Mouse (Mus musculus) ovary, postnatal 36 days (tissue): ENCODE results near the gene Supt16.

Experiments used
- DNase-seq: peaks from one replicate; pipeline ENCODE4 v3.0.0; 2022; ENCODE audit warnings: low spot score, mixed read lengths

The Supt16 gene

GRCm38 (mm10) chr14:52197156-52197878 is at the start of gene Supt16:
TSS of gene Supt16 (minus strand) at chr14:52197416.
- DNase-seq: peak; percentile 81

GRCm38 (mm10) chr14:52246129-52246528 is 48.9 kb upstream of the Supt16 start:
- DNase-seq: no peak

- no peak for DNase-seq
These were observed 47.5 kb upstream of the Supt16 start for GRCm38 (mm10) chr14:52244690-52245042.

GRCm38 (mm10) chr14:52244041-52244689 is 46.9 kb upstream of the Supt16 start:
- peak; percentile 98 for DNase-seq

- no peak for DNase-seq
These were observed 39.0 kb upstream of the Supt16 start for GRCm38 (mm10) chr14:52236216-52236615.

- DNase-seq: peak; percentile 71
These were observed 37.9 kb upstream of the Supt16 start for GRCm38 (mm10) chr14:52235165-52235564.

- no peak for DNase-seq
These were observed 35.0 kb upstream of the Supt16 start for GRCm38 (mm10) chr14:52232249-52232648.

GRCm38 (mm10) chr14:52225972-52226371 is 28.8 kb upstream of the Supt16 start:
- DNase-seq: no peak

GRCm38 (mm10) chr14:52217261-52217660 is 20.0 kb upstream of the Supt16 start:
- no peak for DNase-seq

- DNase-seq: no peak
These were observed 2.2 kb upstream of the Supt16 start for GRCm38 (mm10) chr14:52199412-52199811.

- no peak for DNase-seq
These were observed 925 bp upstream of the Supt16 start for GRCm38 (mm10) chr14:52198141-52198540.

- no peak for DNase-seq
These were observed 723 bp downstream of the Supt16 start for GRCm38 (mm10) chr14:52196230-52197155.

- DNase-seq: peak; percentile 20
These were observed 1.5 kb downstream of the Supt16 start for GRCm38 (mm10) chr14:52195691-52196090.

GRCm38 (mm10) chr14:52190740-52191359 is 6.4 kb downstream of the Supt16 start:
- DNase-seq: peak; percentile 19

- no peak for DNase-seq
These were observed 7.7 kb downstream of the Supt16 start for GRCm38 (mm10) chr14:52189519-52189918.

- DNase-seq: no peak
These were observed 8.4 kb downstream of the Supt16 start for GRCm38 (mm10) chr14:52188788-52189187.

GRCm38 (mm10) chr14:52166571-52166970 is 30.6 kb downstream of the Supt16 start:
- DNase-seq: no peak

GRCm38 (mm10) chr14:52160911-52161310 is 36.3 kb downstream of the Supt16 start:
- no peak for DNase-seq

- no peak for DNase-seq
These were observed 42.2 kb downstream of the Supt16 start for GRCm38 (mm10) chr14:52155008-52155407.

GRCm38 (mm10) chr14:52152613-52153012 is 44.6 kb downstream of the Supt16 start:
- no peak for DNase-seq

GRCm38 (mm10) chr14:52152179-52152578 is 45.0 kb downstream of the Supt16 start:
- no peak for DNase-seq

- DNase-seq: no peak
These were observed 47.3 kb downstream of the Supt16 start for GRCm38 (mm10) chr14:52149888-52150287.
